Mouse (Mus musculus): ENCODE measurements at regions not wholly inside any gene's neighbourhood (a gene's known extent, or its start where the extent isn't known, plus 50 kb on each side); places are given as distances from the start of the nearest gene placed in this dataset.

GRCm38 (mm10) chr10:21724351-21724750 is 131.4 kb downstream of the 1700020N01Rik start:
- in situ Hi-C loops (cut with MseI, MboI) = no loop called here

GRCm38 (mm10) chr10:21724999-21725398 is 132.1 kb downstream of the 1700020N01Rik start:
- in situ Hi-C loops (cut with MseI, MboI) = no loop called here

GRCm38 (mm10) chr10:21740256-21740655 is 141.7 kb upstream of the Sgk1 start:
- in situ Hi-C loops (cut with MseI, MboI) = no loop called here

GRCm38 (mm10) chr10:21741575-21741974 is 140.4 kb upstream of the Sgk1 start:
- in situ Hi-C loops (cut with MseI, MboI) = no loop called here

GRCm38 (mm10) chr10:21741976-21742745 is 139.8 kb upstream of the Sgk1 start:
- in situ Hi-C loops (cut with MseI, MboI) = no loop called here

GRCm38 (mm10) chr10:21743396-21743795 is 138.6 kb upstream of the Sgk1 start:
- in situ Hi-C loops (cut with MseI, MboI) = no loop called here

GRCm38 (mm10) chr10:21744341-21744955 is 137.5 kb upstream of the Sgk1 start:
- in situ Hi-C loops (cut with MseI, MboI) = no loop called here

- in situ Hi-C loops (cut with MseI, MboI) = no loop called here
These were observed 136.0 kb upstream of the Sgk1 start for GRCm38 (mm10) chr10:21745940-21746487.

- in situ Hi-C loops (cut with MseI, MboI) = no loop called here
These were observed 135.3 kb upstream of the Sgk1 start for GRCm38 (mm10) chr10:21746713-21747112.

GRCm38 (mm10) chr10:21751326-21751725 is 130.7 kb upstream of the Sgk1 start:
- in situ Hi-C loops (cut with MseI, MboI) = no loop called here

GRCm38 (mm10) chr10:21752392-21752791 is 129.6 kb upstream of the Sgk1 start:
- in situ Hi-C loops (cut with MseI, MboI) = no loop called here

GRCm38 (mm10) chr10:21754763-21755548 is 127.0 kb upstream of the Sgk1 start:
- in situ Hi-C loops (cut with MseI, MboI) = no loop called here

GRCm38 (mm10) chr10:21755717-21756116 is 126.3 kb upstream of the Sgk1 start:
- in situ Hi-C loops (cut with MseI, MboI) = no loop called here

GRCm38 (mm10) chr10:21756811-21757210 is 125.2 kb upstream of the Sgk1 start:
- in situ Hi-C loops (cut with MseI, MboI) = no loop called here

- in situ Hi-C loops (cut with MseI, MboI) = no loop called here
These were observed 123.9 kb upstream of the Sgk1 start for GRCm38 (mm10) chr10:21758122-21758521.

GRCm38 (mm10) chr10:21762516-21762915 is 119.5 kb upstream of the Sgk1 start:
- in situ Hi-C loops (cut with MseI, MboI) = no loop called here

GRCm38 (mm10) chr10:21763017-21763964 is 118.7 kb upstream of the Sgk1 start:
- in situ Hi-C loops (cut with MseI, MboI) = no loop called here

GRCm38 (mm10) chr10:21764090-21764489 is 117.9 kb upstream of the Sgk1 start:
- in situ Hi-C loops (cut with MseI, MboI) = no loop called here

- in situ Hi-C loops (cut with MseI, MboI) = no loop called here
These were observed 117.1 kb upstream of the Sgk1 start for GRCm38 (mm10) chr10:21764891-21765290.

GRCm38 (mm10) chr10:21773548-21773947 is 108.4 kb upstream of the Sgk1 start:
- in situ Hi-C loops (cut with MseI, MboI) = no loop called here

GRCm38 (mm10) chr10:21775441-21775840 is 106.5 kb upstream of the Sgk1 start:
- in situ Hi-C loops (cut with MseI, MboI) = no loop called here

Measured in mouse trophoblast stem cell (cell line).